Mouse (Mus musculus) olfactory bulb, adult 2 months (tissue): ENCODE measurements around the gene Ccdc60. TPM values are rescaled to one million over a fixed set of nuclear protein-coding genes. Genes with fewer than 3 reads are reported as not detected.

Experiments used
- H3K27ac ChIP-seq: fragments of 200-500 bp; 2 replicates; pipeline ENCODE4 v1.5.1; 2012; ENCODE audit warnings: low read depth, low read length; ENCODE audit not compliant: insufficient read depth
- H3K4me1 ChIP-seq: fragments of 200-500 bp; 2 replicates; pipeline ENCODE4 v1.6.1; 2012; ENCODE audit warnings: low read length; ENCODE audit not compliant: control insufficient read depth, insufficient read depth
- H3K4me3 ChIP-seq: fragments of 200-500 bp; 2 replicates; pipeline ENCODE4 v1.5.1; 2012; ENCODE audit warnings: mild to moderate bottlenecking, low read depth, low read length, moderate library complexity; ENCODE audit not compliant: insufficient read depth
- CTCF ChIP-seq: fragments of 200-500 bp; IDR thresholded peaks from 2 replicates; pipeline ENCODE4 v1.5.1; 2012; ENCODE audit warnings: low read depth, mild to moderate bottlenecking, low read length, moderate library complexity; ENCODE audit not compliant: insufficient read depth
- POLR2A ChIP-seq: fragments of 200-500 bp; IDR thresholded peaks from 2 replicates; pipeline ENCODE4 v1.6.1; 2012; ENCODE audit warnings: mild to moderate bottlenecking, low read depth, low read length, moderate library complexity; ENCODE audit not compliant: insufficient read depth
- WGBS: fragments of 180-500 bp; shearing (Covaris S2); methylation state at CpG from one replicate; pipeline ENCODE4 v1.1.7; 2018; 5-methylcytosine and 5-hydroxymethylcytosine counted together
- polyA plus RNA-seq: library from polyadenylated mRNA; stranded (reverse); fragments of >200 nt; gene quantifications from 2 replicates; pipeline ENCODE4 v1.2.4, GENCODE M21; 2012; ENCODE audit warnings: low replicate concordance; ENCODE audit not compliant: missing spikeins, insufficient read depth, insufficient read length

Gene Ccdc60
- polyA plus RNA-seq: not detected in 2 replicates

- 31% methylated on average over 28 of the region's 28 CpGs for WGBS
- no peak within 1 kb of the TSS for H3K27ac ChIP-seq
- H3K4me1 ChIP-seq: peaks cover 22% of the 10 kb centered on the region
- H3K4me3 ChIP-seq: no peak within 1 kb of the TSS
- no peak for TF ChIP-seq POLR2A
- no peak for TF ChIP-seq CTCF
Measured at GRCm38 (mm10) chr5:116288849-116289570, at the start of gene Ccdc60. Ccdc60 (minus strand) TSS chr5:116288985.

- TF ChIP-seq POLR2A (no peak), CTCF (no peak)
- Histone ChIP-seq H3K4me3 (no peak overlapping the region), H3K27ac (no peak overlapping the region), H3K4me1 (no peaks in the 10 kb centered on the region; the same call in 1 of the 2 replicates)
Measured at GRCm38 (mm10) chr5:116336191-116336590, 47.4 kb upstream of the Ccdc60 start.

GRCm38 (mm10) chr5:116328911-116329310 lies 40.1 kb upstream of the Ccdc60 start:
- H3K4me1 ChIP-seq: no peaks in the 10 kb centered on the region
- H3K4me3 ChIP-seq: no peak overlapping the region
- 94% methylated on average over 4 of the region's 4 CpGs for WGBS
- no peak overlapping the region for H3K27ac ChIP-seq
- no peak for TF ChIP-seq POLR2A
- no peak for TF ChIP-seq CTCF

GRCm38 (mm10) chr5:116323401-116323800 lies 34.6 kb upstream of the Ccdc60 start:
- Histone ChIP-seq H3K4me3 (no peak overlapping the region), H3K4me1 (peaks cover 6% of the 10 kb centered on the region), H3K27ac (no peak overlapping the region)
- WGBS: 46% methylated on average over 5 of the region's 5 CpGs
- no peak for TF ChIP-seq POLR2A
- TF ChIP-seq CTCF: no peak

GRCm38 (mm10) chr5:116322365-116323027 lies 33.7 kb upstream of the Ccdc60 start:
- H3K4me1 ChIP-seq: peaks cover 6% of the 10 kb centered on the region
- 17% methylated on average over 15 of the region's 15 CpGs for whole genome bisulfite sequencing
- no peak overlapping the region for H3K27ac ChIP-seq
- no peak overlapping the region for H3K4me3 ChIP-seq
- no peak for TF ChIP-seq POLR2A
- no peak for TF ChIP-seq CTCF

- TF ChIP-seq CTCF (no peak), POLR2A (no peak)
- H3K4me3 ChIP-seq: no peak overlapping the region
- H3K4me1 ChIP-seq: peaks cover 11% of the 10 kb centered on the region
- no peak overlapping the region for H3K27ac ChIP-seq
- WGBS: 88% methylated on average over 8 of the region's 8 CpGs
Measured at GRCm38 (mm10) chr5:116313711-116314110, 24.9 kb upstream of the Ccdc60 start.

GRCm38 (mm10) chr5:116312111-116312737 lies 23.4 kb upstream of the Ccdc60 start:
- TF ChIP-seq CTCF (no peak), POLR2A (no peak)
- WGBS: 8% methylated on average over 15 of the region's 15 CpGs
- Histone ChIP-seq H3K4me1 (peaks cover 14% of the 10 kb centered on the region; the same call in 1 of the 2 replicates), H3K4me3 (peak overlapping the region; percentile 34; the same call in 1 of the 2 replicates), H3K27ac (no peak overlapping the region)

- TF ChIP-seq POLR2A (no peak), CTCF (no peak)
- peaks cover 14% of the 10 kb centered on the region; the same call in 1 of the 2 replicates for H3K4me1 ChIP-seq
- 95% methylated on average over 6 of the region's 6 CpGs for WGBS
- no peak overlapping the region for H3K27ac ChIP-seq
- no peak overlapping the region for H3K4me3 ChIP-seq
Measured at GRCm38 (mm10) chr5:116311636-116312035, 22.9 kb upstream of the Ccdc60 start.

GRCm38 (mm10) chr5:116309383-116309801 lies 20.6 kb upstream of the Ccdc60 start:
- no peak for TF ChIP-seq POLR2A
- no peak for TF ChIP-seq CTCF
- Histone ChIP-seq H3K27ac (no peak overlapping the region), H3K4me1 (peaks cover 14% of the 10 kb centered on the region; the same call in 1 of the 2 replicates), H3K4me3 (no peak overlapping the region)
- 47% methylated on average over 6 of the region's 6 CpGs for WGBS
